Mouse (Mus musculus): ENCODE results near the gene Ccdc130. TPM values are rescaled to one million over a fixed set of nuclear protein-coding genes. Genes with fewer than 3 reads are reported as not detected.
A peak's percentile ranks its signal among the peaks of the same experiment; 100 is the strongest.

Ccdc130 gene
- total and polyA plus RNA-seq, 3 experiments: 10.2 to 26.0 TPM; not detected in 1

GRCm38 (mm10) chr8:84237542-84238229 lies 32.5 kb downstream of the Ccdc130 start:
- Histone ChIP-seq H3K27me3 (ENCODE audit: control insufficient read depth in 1 of 2, insufficient read depth in 2 of 2, low read length in 2 of 2) (no peaks in the 10 kb centered on the region), H3K4me1 (ENCODE audit: control insufficient read depth in 1 of 2, insufficient read depth in 2 of 2, low read length in 2 of 2) (peaks cover 2 to 6% of the 10 kb centered on the region in 2 experiments; a peak in 2 of 4 replicates), H3K27ac (ENCODE audit: control insufficient read depth, low read depth, low read length) (peak overlapping the region; percentile 43), H3K36me3 (ENCODE audit: control insufficient read depth in 1 of 2, insufficient read depth in 2 of 2, low read length in 2 of 2) (peaks cover 0 to 5% of the 10 kb centered on the region in 2 experiments; a peak in 1 of 4 replicates), H3K79me2 (ENCODE audit: control insufficient read depth, insufficient read depth, low read length, poor library complexity) (no peaks in the 10 kb centered on the region; the same call in 1 of the 2 replicates), H3K4me3 (ENCODE audit: control insufficient read depth in 1 of 2, insufficient read depth in 1 of 2, low read depth in 2 of 2, low read length in 2 of 2) (peak overlapping the region; percentile 75 to 90), H3K9me3 (replicated peaks; ENCODE audit: insufficient read depth, low read length) (no peaks in the 10 kb centered on the region), H3K9ac (ENCODE audit: control insufficient read depth, low read depth, low read length, poor library complexity, severe bottlenecking) (peak overlapping the region; percentile 65)
- DNase-seq (ENCODE audit: low read depth, low spot score): peak; percentile 54
- TF ChIP-seq CTCF (IDR thresholded peaks at IDR 0.05 in 2 of 3, conservative IDR thresholded peaks at IDR 0.05 in 1 of 3; ENCODE audit: control insufficient read depth in 1 of 3, insufficient read depth in 1 of 3, low read depth in 2 of 3, low read length in 3 of 3, poor library complexity in 1 of 3, severe bottlenecking in 1 of 3) (no peak), MYB (IDR thresholded peaks at IDR 0.05; ENCODE audit: low read depth, low read length) (no peak), NELFE (IDR thresholded peaks at IDR 0.05; ENCODE audit: low read depth, low read length) (peak; percentile 32; the same call in 1 of the 2 replicates), GATA1 (IDR thresholded peaks at IDR 0.05; ENCODE audit: low read depth, low read length) (no peak), HCFC1 (IDR thresholded peaks at IDR 0.05; ENCODE audit: low read depth, low read length) (no peak), MXI1 (IDR thresholded peaks at IDR 0.05; ENCODE audit: low read depth, low read length) (peak; percentile 67), ELF1 (IDR thresholded peaks at IDR 0.05; ENCODE audit: low read depth, low read length) (peak; percentile 22; the same call in 1 of the 2 replicates), ZC3H11A (IDR thresholded peaks at IDR 0.05; ENCODE audit: low read depth, low read length) (no peak), POLR2A (IDR thresholded peaks at IDR 0.05; ENCODE audit: control insufficient read depth in 1 of 2, insufficient read depth in 1 of 2, low read depth in 1 of 2, low read length in 2 of 2, poor library complexity in 1 of 2) (no peak), MEF2A (IDR thresholded peaks at IDR 0.05; ENCODE audit: extremely low read depth, insufficient replicate concordance, low read depth, low read length, poor library complexity, severe bottlenecking) (no peak), ETS1 (IDR thresholded peaks at IDR 0.05; ENCODE audit: low read depth, low read length) (no peak), GABPA (IDR thresholded peaks at IDR 0.05; ENCODE audit: low read depth, low read length) (no peak), MAX (IDR thresholded peaks at IDR 0.05; ENCODE audit: low read length) (no peak; the same call in 1 of the 2 replicates)

DNA sequence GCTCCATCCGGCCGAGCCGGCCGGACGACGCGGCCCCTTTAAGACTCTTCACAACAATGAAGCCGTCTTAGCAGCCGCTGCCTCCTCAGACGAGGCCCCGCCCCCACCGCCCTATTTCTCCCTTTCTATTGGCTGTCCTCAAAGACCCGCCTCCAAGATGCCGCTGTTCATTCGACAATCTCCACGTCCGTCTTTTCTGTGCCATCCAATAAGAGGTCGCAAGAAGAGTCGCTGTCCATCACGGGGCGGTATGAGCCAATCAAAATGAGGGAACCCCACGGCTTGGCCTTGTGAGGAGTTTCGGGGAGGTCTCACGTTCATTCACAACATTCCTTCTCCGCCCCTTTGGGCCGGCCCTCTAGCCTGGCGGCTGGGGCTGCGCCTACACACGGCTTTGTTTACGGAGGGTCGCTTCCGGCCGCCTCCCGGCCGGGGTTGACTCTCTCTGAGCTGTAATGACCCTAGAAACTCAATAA lies 33.1 kb downstream of the Ccdc130 start, which contains the start of gene Zswim4:
Gene Zswim4, minus strand, starts transcription at position 58 of the 476 bp plus-strand sequence.
- Histone ChIP-seq H3K36me3 (ENCODE audit: control insufficient read depth in 1 of 2, insufficient read depth in 2 of 2, low read length in 2 of 2) (peaks cover 0 to 5% of the 10 kb centered on the region in 2 experiments; a peak in 1 of 4 replicates), H3K27me3 (ENCODE audit: control insufficient read depth in 1 of 2, insufficient read depth in 2 of 2, low read length in 2 of 2) (no peaks in the 10 kb centered on the region), H3K4me3 (ENCODE audit: control insufficient read depth in 1 of 2, insufficient read depth in 1 of 2, low read depth in 2 of 2, low read length in 2 of 2) (peak within 1 kb of the TSS; percentile 75 to 90), H3K79me2 (ENCODE audit: control insufficient read depth, insufficient read depth, low read length, poor library complexity) (no peaks in the 10 kb centered on the region; the same call in 1 of the 2 replicates), H3K27ac (ENCODE audit: control insufficient read depth, low read depth, low read length) (peak within 1 kb of the TSS; percentile 43), H3K9me3 (replicated peaks; ENCODE audit: insufficient read depth, low read length) (no peaks in the 10 kb centered on the region), H3K4me1 (ENCODE audit: control insufficient read depth in 1 of 2, insufficient read depth in 2 of 2, low read length in 2 of 2) (peaks cover 2 to 6% of the 10 kb centered on the region in 2 experiments; a peak in 2 of 4 replicates), H3K9ac (ENCODE audit: control insufficient read depth, low read depth, low read length, poor library complexity, severe bottlenecking) (peak within 1 kb of the TSS; percentile 73)
- DNase-seq (ENCODE audit: low read depth, low spot score): peak; percentile 99
- TF ChIP-seq CTCF (IDR thresholded peaks at IDR 0.05 in 2 of 3, conservative IDR thresholded peaks at IDR 0.05 in 1 of 3; ENCODE audit: control insufficient read depth in 1 of 3, insufficient read depth in 1 of 3, low read depth in 2 of 3, low read length in 3 of 3, poor library complexity in 1 of 3, severe bottlenecking in 1 of 3) (no peak), MAX (IDR thresholded peaks at IDR 0.05; ENCODE audit: low read length) (peak; percentile 55), UBTF (IDR thresholded peaks at IDR 0.05; ENCODE audit: borderline replicate concordance, insufficient read depth, low read depth, low read length) (no peak), TCF12 (IDR thresholded peaks at IDR 0.05; ENCODE audit: low read depth, low read length) (no peak), E2F4 (IDR thresholded peaks at IDR 0.05; ENCODE audit: borderline replicate concordance, low read depth, low read length) (no peak), CHD1 (IDR thresholded peaks at IDR 0.05; ENCODE audit: low read depth, low read length) (no peak), HCFC1 (IDR thresholded peaks at IDR 0.05; ENCODE audit: low read depth, low read length) (peak; percentile 78), MAFK (IDR thresholded peaks at IDR 0.05; ENCODE audit: borderline replicate concordance, low read depth, low read length) (no peak), KAT2A (conservative IDR thresholded peaks at IDR 0.05; ENCODE audit: low read depth, low read length) (no peak; the same call in 1 of the 2 replicates), BHLHE40 (IDR thresholded peaks at IDR 0.05; ENCODE audit: borderline replicate concordance, low read depth, low read length) (no peak), MEF2A (IDR thresholded peaks at IDR 0.05; ENCODE audit: extremely low read depth, insufficient replicate concordance, low read depth, low read length, poor library complexity, severe bottlenecking) (no peak), CHD2 (IDR thresholded peaks at IDR 0.05; ENCODE audit: low read length) (peak; percentile 95), EP300 (IDR thresholded peaks at IDR 0.05; ENCODE audit: low read depth in 1 of 2, low read length in 2 of 2) (no peak), RAD21 (IDR thresholded peaks at IDR 0.05; ENCODE audit: low read depth, low read length) (no peak), ETS1 (IDR thresholded peaks at IDR 0.05; ENCODE audit: low read depth, low read length) (no peak), MXI1 (IDR thresholded peaks at IDR 0.05; ENCODE audit: low read depth, low read length) (peak; percentile 78), MYB (IDR thresholded peaks at IDR 0.05; ENCODE audit: low read depth, low read length) (no peak), TAL1 (IDR thresholded peaks at IDR 0.05; ENCODE audit: low read length) (no peak), ZC3H11A (IDR thresholded peaks at IDR 0.05; ENCODE audit: low read depth, low read length) (no peak), POLR2AphosphoS5 (IDR thresholded peaks at IDR 0.05; ENCODE audit: borderline replicate concordance, low read depth, low read length) (no peak), ZKSCAN1 (IDR thresholded peaks at IDR 0.05; ENCODE audit: low read depth, low read length) (no peak), JUND (IDR thresholded peaks at IDR 0.05; ENCODE audit: low read depth, low read length) (no peak), GATA1 (IDR thresholded peaks at IDR 0.05; ENCODE audit: low read depth, low read length) (no peak)

Measured in MEL (cell line).